Mouse (Mus musculus) bone marrow macrophage, adult 2 months (primary cell): ENCODE results near the gene Olfml2b.

Experiments
- CTCF ChIP-seq: IDR thresholded peaks from 2 replicates; pipeline ENCODE4 v1.5.1; 2012; ENCODE audit warnings: low read depth, mild to moderate bottlenecking, low read length, moderate library complexity
- POLR2A ChIP-seq: IDR thresholded peaks from 2 replicates; pipeline ENCODE4 v1.6.1; 2012; ENCODE audit warnings: mild to moderate bottlenecking, low read depth, low read length, borderline replicate concordance

DNA sequence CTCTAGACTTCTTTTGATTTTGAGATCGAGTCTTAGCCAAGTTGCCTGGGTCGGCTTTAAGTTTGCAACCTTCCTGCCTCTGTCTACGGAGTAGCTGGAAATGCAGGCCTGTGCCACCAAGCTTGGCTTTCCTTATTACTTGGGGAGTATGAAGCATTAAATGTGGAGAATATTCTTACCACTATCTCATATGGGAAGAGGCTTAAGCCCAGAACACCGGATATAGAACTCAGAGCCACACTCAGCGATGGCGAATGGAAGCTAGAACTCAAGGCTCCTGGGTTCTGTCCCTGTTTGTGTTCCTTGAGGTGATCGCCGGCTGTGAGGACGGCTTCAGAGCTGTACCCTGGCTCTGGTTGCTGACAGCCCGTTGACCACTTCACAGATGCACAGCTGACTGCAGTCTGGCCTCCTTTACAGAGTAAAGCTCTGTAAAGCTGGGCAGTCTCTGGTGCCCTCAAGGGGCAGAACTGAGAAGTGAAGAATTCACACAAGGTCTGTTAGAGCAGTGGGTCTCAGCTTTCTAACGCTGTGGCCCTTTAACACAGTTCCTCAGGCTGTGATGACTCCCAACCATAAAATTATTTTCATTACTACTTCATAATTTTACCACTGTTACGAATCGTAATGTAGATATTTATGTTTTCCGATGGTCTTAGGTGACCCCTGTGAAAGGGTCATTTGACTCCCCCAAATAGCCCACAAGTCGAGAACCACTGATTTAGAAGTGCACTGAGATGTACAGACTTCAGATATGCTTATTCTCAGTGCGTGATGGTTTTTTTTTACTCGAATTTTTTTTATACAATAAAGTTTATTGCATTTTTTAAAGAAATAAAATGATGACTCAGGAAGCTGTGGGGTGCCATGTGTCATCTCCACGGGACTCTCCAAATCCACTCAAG lies 31.1 kb upstream of the Olfml2b start:
- TF ChIP-seq CTCF = peak; percentile 35
- no peak for TF ChIP-seq POLR2A
